ENCODE assay signal across 8 mouse cellular contexts in genomic region chr6:136941051-136942021, GRCm38 (mm10). TPM values are rescaled to one million over a fixed set of nuclear protein-coding genes. Genes with fewer than 3 reads are reported as not detected.
DNase-seq lines count a peak whose midpoint lies in the region; ATAC-seq and TF ChIP-seq lines count a peak whose summit lies in the region.

Gene Arhgdib, minus strand, starts transcription at chr6:136941899.

- no peaks in the 10 kb centered on the region for H3K36me3 ChIP-seq in E14TG2a.4 (ENCODE audit: insufficient read depth, low read length)
- H3K36me3 ChIP-seq in embryonic facial prominence, embryonic 11.5 days (replicated peaks; ENCODE audit: control insufficient read depth, insufficient read depth, low read depth, low read length) = no peaks in the 10 kb centered on the region
- no peaks in the 10 kb centered on the region for H3K36me3 ChIP-seq in heart, embryonic 16.5 days (ENCODE audit: control insufficient read depth, insufficient read depth)
- peaks cover 27% of the 10 kb centered on the region for H3K36me3 ChIP-seq in megakaryocyte, embryonic 14.5 days (replicated peaks; ENCODE audit: low read length)
- no peaks in the 10 kb centered on the region for H3K36me3 ChIP-seq in stomach, embryonic 15.5 days

- H3K4me2 ChIP-seq in embryonic facial prominence, embryonic 11.5 days (ENCODE audit: low read depth, low read length) = peak within 1 kb of the TSS; percentile 19; the same call in 1 of the 2 replicates
- peak within 1 kb of the TSS; percentile 60 for H3K4me2 ChIP-seq in heart, embryonic 16.5 days (ENCODE audit: low read depth, low read length)
- peak within 1 kb of the TSS; percentile 31 for H3K4me2 ChIP-seq in stomach, embryonic 15.5 days

- H3K27me3 ChIP-seq in E14TG2a.4 (ENCODE audit: insufficient read depth, low read length) = 0 out of 2 replicates have a peak, but pooled peaks cover 7% of the 10 kb centered on the region
- H3K27me3 ChIP-seq in embryonic facial prominence, embryonic 11.5 days (ENCODE audit: control insufficient read depth, insufficient read depth, low read length) = no peaks in the 10 kb centered on the region
- no peaks in the 10 kb centered on the region for H3K27me3 ChIP-seq in heart, embryonic 16.5 days (ENCODE audit: control insufficient read depth, insufficient read depth, low read length)
- no peaks in the 10 kb centered on the region for H3K27me3 ChIP-seq in megakaryocyte, embryonic 14.5 days (replicated peaks)
- no peaks in the 10 kb centered on the region for H3K27me3 ChIP-seq in stomach, embryonic 15.5 days (replicated peaks)

- no peaks in the 10 kb centered on the region for H3K9me3 ChIP-seq in E14TG2a.4 (ENCODE audit: low read length)
- H3K9me3 ChIP-seq in embryonic facial prominence, embryonic 11.5 days (replicated peaks; ENCODE audit: control insufficient read depth, low read length) = no peaks in the 10 kb centered on the region
- H3K9me3 ChIP-seq in heart, embryonic 16.5 days (replicated peaks; ENCODE audit: control insufficient read depth, low read length) = no peaks in the 10 kb centered on the region
- H3K9me3 ChIP-seq in megakaryocyte, embryonic 14.5 days = no peaks in the 10 kb centered on the region
- H3K9me3 ChIP-seq in stomach, embryonic 15.5 days = no peaks in the 10 kb centered on the region

- peaks cover 27% of the 10 kb centered on the region for H3K4me1 ChIP-seq in E14TG2a.4 (replicated peaks; ENCODE audit: low read depth, low read length)
- peaks cover 3% of the 10 kb centered on the region; the same call in 1 of the 2 replicates for H3K4me1 ChIP-seq in embryonic facial prominence, embryonic 11.5 days (ENCODE audit: control insufficient read depth, insufficient read depth, low read length)
- H3K4me1 ChIP-seq in heart, embryonic 16.5 days (ENCODE audit: control insufficient read depth, insufficient read depth, low read length) = peaks cover 24% of the 10 kb centered on the region
- H3K4me1 ChIP-seq in megakaryocyte, embryonic 14.5 days = peaks cover 74% of the 10 kb centered on the region
- H3K4me1 ChIP-seq in stomach, embryonic 15.5 days = peaks cover 18% of the 10 kb centered on the region

- no peak for TF ChIP-seq CTCF in E14TG2a.4 (conservative IDR thresholded peaks at IDR 0.05; ENCODE audit: low read length)

- 0 out of 2 replicates have a peak within 1 kb of the TSS, but pooled peaks have one; percentile 13 for H3K4me3 ChIP-seq in E14TG2a.4 (replicated peaks; ENCODE audit: low read length)
- no peak within 1 kb of the TSS for H3K4me3 ChIP-seq in embryonic facial prominence, embryonic 11.5 days (ENCODE audit: low read depth, low read length)
- H3K4me3 ChIP-seq in heart, embryonic 16.5 days (ENCODE audit: low read length) = peak within 1 kb of the TSS; percentile 39
- H3K4me3 ChIP-seq in megakaryocyte, embryonic 14.5 days (replicated peaks) = peak within 1 kb of the TSS; percentile 94
- H3K4me3 ChIP-seq in stomach, embryonic 15.5 days (replicated peaks) = peak within 1 kb of the TSS; percentile 1; the same call in 1 of the 2 replicates

- DNase-seq in B cell, adult 2 months = peak; percentile 79 to 82
- peak; percentile 73 for DNase-seq in embryonic facial prominence, embryonic 11.5 days (ENCODE audit: low spot score)
- DNase-seq in kidney, postnatal 14 days = peak; percentile 64
- DNase-seq in cerebellum, postnatal 36 days = no peak

- peak within 1 kb of the TSS; percentile 60 for H3K27ac ChIP-seq in embryonic facial prominence, embryonic 11.5 days (replicated peaks; ENCODE audit: low read depth, low read length)
- peak within 1 kb of the TSS; percentile 92 for H3K27ac ChIP-seq in heart, embryonic 16.5 days (ENCODE audit: low read length)
- H3K27ac ChIP-seq in stomach, embryonic 15.5 days = peak within 1 kb of the TSS; percentile 80

- H3K9ac ChIP-seq in embryonic facial prominence, embryonic 11.5 days (replicated peaks; ENCODE audit: low read length) = 0 out of 2 replicates have a peak within 1 kb of the TSS, but pooled peaks have one; percentile 6
- H3K9ac ChIP-seq in heart, embryonic 16.5 days (ENCODE audit: low read length) = peak within 1 kb of the TSS; percentile 70
- H3K9ac ChIP-seq in stomach, embryonic 15.5 days = no peak within 1 kb of the TSS

- no peak for ATAC-seq in embryonic facial prominence, embryonic 11.5 days (replicated peaks; ENCODE audit: insufficient number of reproducible peaks, low FRiP score, low TSS enrichment, low read depth)
- peak; percentile 70 for ATAC-seq in heart, embryonic 16.5 days (replicated peaks; ENCODE audit: extremely low read depth, insufficient read depth, low FRiP score)
- ATAC-seq in stomach, embryonic 15.5 days (ENCODE audit: insufficient read depth, low FRiP score, low read depth) = peak; percentile 48; the same call in 1 of the 2 replicates

- 35% methylated on average over 12 of the region's 12 CpGs for WGBS in embryonic facial prominence, embryonic 11.5 days
- 17% methylated on average over 12 of the region's 12 CpGs for WGBS in heart, embryonic 16.5 days
- WGBS in stomach, embryonic 15.5 days = 22% methylated on average over 12 of the region's 12 CpGs

RNA-seq across cellular contexts. Expression of gene Arhgdib, which starts in this region (rescaled TPM):
- polyA plus RNA-seq in embryonic facial prominence, embryonic 11.5 days (2014; fragmentation: Nextera tagmentation; extraction: Ambion mirVana) = 56.2 and 58.1 TPM in 2 replicates
- 103 and 152 TPM in 2 replicates for polyA plus RNA-seq in heart, embryonic 16.5 days (2015; fragmentation: Nextera tagmentation; extraction: Ambion mirVana)
- polyA plus RNA-seq in megakaryocyte, embryonic 14.5 days (2012; ENCODE audit: insufficient read depth, low replicate concordance) = 310 and 435 TPM in 2 replicates
- polyA plus RNA-seq in stomach, embryonic 15.5 days (2015; fragmentation: Nextera tagmentation; extraction: Ambion mirVana) = 56.1 and 70.2 TPM in 2 replicates

Comparison
In these comparisons a context has a peak if more than half of its experiments do, and no peak if none do; other contexts are left out.
1. DNase-seq: peak in B cell, adult 2 months (2 of 2), embryonic facial prominence, embryonic 11.5 days (single experiment) and kidney, postnatal 14 days (single experiment); none in cerebellum, postnatal 36 days (0 of 2).
2. Peak in every context shown above with its lines, with median percentiles within 50 percentile points of each other: H3K27ac ChIP-seq and H3K4me2 ChIP-seq.